Mouse (Mus musculus) stomach, postnatal 0 days (tissue): ENCODE results near the gene Pla2g4d. TPM values are rescaled to one million over a fixed set of nuclear protein-coding genes. Genes with fewer than 3 reads are reported as not detected.

Experiments used
- ATAC-seq: fragments of 200-750 bp; cut with Nextera tagmentation; 2 replicates; pipeline ENCODE4 v1.8.0; 2017; ENCODE audit not compliant: low FRiP score, low TSS enrichment
- DNase-seq: peaks from one replicate; pipeline ENCODE4 v3.0.0-alpha.2; 2016; ENCODE audit warnings: low spot score
- H3K27ac ChIP-seq: fragments of 300-500 bp; sonication (generic); replicated peaks from 2 replicates; pipeline ENCODE4 v1.5.1; 2014; ENCODE audit warnings: mild to moderate bottlenecking, control low read depth
- H3K27me3 ChIP-seq: fragments of 300-500 bp; sonication (generic); 2 replicates; pipeline ENCODE4 v1.6.1; 2014; ENCODE audit warnings: low read length; ENCODE audit not compliant: control insufficient read depth, insufficient read depth
- H3K36me3 ChIP-seq: fragments of 300-500 bp; sonication (generic); 2 replicates; pipeline ENCODE4 v1.6.1; 2014; ENCODE audit warnings: low read length, mixed read lengths; ENCODE audit not compliant: control insufficient read depth, insufficient read depth
- H3K4me1 ChIP-seq: fragments of 300-500 bp; sonication (generic); replicated peaks from 2 replicates; pipeline ENCODE4 v1.6.1; 2014; ENCODE audit warnings: antibody characterized with exemption; ENCODE audit not compliant: control insufficient read depth, insufficient read depth
- H3K4me2 ChIP-seq: fragments of 300-500 bp; sonication (generic); replicated peaks from 2 replicates; pipeline ENCODE4 v1.6.1; 2014; ENCODE audit warnings: low read depth, mild to moderate bottlenecking, control low read depth, moderate library complexity
- H3K4me3 ChIP-seq: fragments of 300-500 bp; sonication (generic); 2 replicates; pipeline ENCODE4 v1.5.1; 2014; ENCODE audit warnings: low read depth, low read length, control low read depth
- H3K9ac ChIP-seq: fragments of 300-500 bp; sonication (generic); 2 replicates; pipeline ENCODE4 v1.6.1; 2014; ENCODE audit warnings: mild to moderate bottlenecking, low read length, control low read depth, mixed read lengths
- H3K9me3 ChIP-seq: fragments of 300-500 bp; sonication (generic); 2 replicates; pipeline ENCODE4 v1.6.1; 2016; ENCODE audit warnings: low read length; ENCODE audit not compliant: control insufficient read depth
- CTCF ChIP-seq: IDR thresholded peaks from 2 replicates; pipeline ENCODE4 v1.5.1; 2016; ENCODE audit warnings: antibody characterized with exemption, low read depth, mild to moderate bottlenecking, moderate library complexity
- EP300 ChIP-seq: optimal IDR thresholded peaks from 2 replicates; pipeline ENCODE3; 2016; ENCODE audit warnings: antibody characterized with exemption
- WGBS: fragments of 180-500 bp; shearing (Covaris S2); extraction: QIAGEN DNeasy Blood & Tissue Kit; methylation state at CpG from one replicate; pipeline ENCODE4 v1.1.7; 2014; 5-methylcytosine and 5-hydroxymethylcytosine counted together
- polyA plus RNA-seq: library from polyadenylated mRNA; unstranded; fragments of >200 nt; fragmentation: Nextera tagmentation; extraction: Ambion mirVana; gene quantifications from 2 replicates; pipeline ENCODE4 v1.2.1, GENCODE M21; 2015

The Pla2g4d gene
- polyA plus RNA-seq, 1 experiment from 2014 or later: 9.8 TPM

- 74% methylated on average over 7 of the region's 7 CpGs for WGBS
- H3K4me3 ChIP-seq: no peak overlapping the region
- no peak for TF ChIP-seq EP300
- TF ChIP-seq CTCF: no peak
Measured at GRCm38 (mm10) chr2:120312276-120312825, 23.4 kb upstream of the Pla2g4d start.

GRCm38 (mm10) chr2:120304113-120304512, 15.1 kb upstream of the Pla2g4d start:
- no peak overlapping the region for H3K4me3 ChIP-seq
- ATAC-seq: no peak
- H3K36me3 ChIP-seq: no peaks in the 10 kb centered on the region
- no peak for DNase-seq
- no peak overlapping the region for H3K4me2 ChIP-seq
- H3K4me1 ChIP-seq: no peaks in the 10 kb centered on the region
- H3K27me3 ChIP-seq: no peaks in the 10 kb centered on the region
- WGBS: 12% methylated on average over 3 of the region's 3 CpGs
- H3K9me3 ChIP-seq: no peaks in the 10 kb centered on the region
- no peak overlapping the region for H3K27ac ChIP-seq
- no peak overlapping the region for H3K9ac ChIP-seq
- no peak for TF ChIP-seq EP300
- TF ChIP-seq CTCF: no peak

More at GRCm38 (mm10) chr2:120312276-120312825, 23.4 kb upstream of the Pla2g4d start:
- no peaks in the 10 kb centered on the region for H3K9me3 ChIP-seq
- peaks cover 4% of the 10 kb centered on the region for H3K36me3 ChIP-seq
- ATAC-seq (0 out of 2 replicates have a peak, but pooled peaks have one; percentile 13), DNase-seq (no peak)
- H3K27me3 ChIP-seq: no peaks in the 10 kb centered on the region
- no peak overlapping the region for H3K4me2 ChIP-seq
- no peak overlapping the region for H3K27ac ChIP-seq
- no peaks in the 10 kb centered on the region for H3K4me1 ChIP-seq
- no peak overlapping the region for H3K9ac ChIP-seq

GRCm38 (mm10) chr2:120301076-120301475, 12.1 kb upstream of the Pla2g4d start:
- Histone ChIP-seq H3K9me3 (no peaks in the 10 kb centered on the region), H3K4me1 (no peaks in the 10 kb centered on the region), H3K9ac (no peak overlapping the region), H3K36me3 (no peaks in the 10 kb centered on the region), H3K27me3 (no peaks in the 10 kb centered on the region), H3K27ac (no peak overlapping the region), H3K4me3 (no peak overlapping the region), H3K4me2 (no peak overlapping the region)
- 92% methylated on average over 6 of the region's 6 CpGs for WGBS
- no peak for TF ChIP-seq CTCF
- TF ChIP-seq EP300: no peak
- DNase-seq: no peak
- ATAC-seq: no peak

- no peak for TF ChIP-seq CTCF
- no peak for TF ChIP-seq EP300
- Histone ChIP-seq H3K9me3 (no peaks in the 10 kb centered on the region), H3K9ac (no peak overlapping the region), H3K4me2 (no peak overlapping the region), H3K4me1 (no peaks in the 10 kb centered on the region), H3K36me3 (no peaks in the 10 kb centered on the region), H3K4me3 (no peak overlapping the region), H3K27me3 (no peaks in the 10 kb centered on the region), H3K27ac (no peak overlapping the region)
- 65% methylated on average over 4 of the region's 4 CpGs for WGBS
- DNase-seq (no peak), ATAC-seq (0 out of 2 replicates have a peak, but pooled peaks have one; percentile 22)
Measured at GRCm38 (mm10) chr2:120299866-120300265, 10.9 kb upstream of the Pla2g4d start.

- no peaks in the 10 kb centered on the region for H3K9me3 ChIP-seq
- H3K9ac ChIP-seq: no peak overlapping the region
- no peaks in the 10 kb centered on the region for H3K27me3 ChIP-seq
- H3K27ac ChIP-seq: no peak overlapping the region
- no peak overlapping the region for H3K4me2 ChIP-seq
- WGBS: 7% methylated on average over 2 of the region's 2 CpGs
- H3K4me3 ChIP-seq: no peak overlapping the region
- no peaks in the 10 kb centered on the region for H3K4me1 ChIP-seq
- DNase-seq: no peak
- no peak for ATAC-seq
- H3K36me3 ChIP-seq: no peaks in the 10 kb centered on the region
- TF ChIP-seq CTCF: no peak
- TF ChIP-seq EP300: no peak
Measured at GRCm38 (mm10) chr2:120296160-120296559, 7.2 kb upstream of the Pla2g4d start.

GRCm38 (mm10) chr2:120291471-120292078, 2.6 kb upstream of the Pla2g4d start:
- Histone ChIP-seq H3K4me1 (no peaks in the 10 kb centered on the region), H3K36me3 (no peaks in the 10 kb centered on the region), H3K27me3 (no peaks in the 10 kb centered on the region), H3K9ac (no peak overlapping the region), H3K4me2 (no peak overlapping the region), H3K4me3 (no peak overlapping the region), H3K27ac (no peak overlapping the region), H3K9me3 (no peaks in the 10 kb centered on the region)
- no peak for DNase-seq
- no peak for TF ChIP-seq EP300
- TF ChIP-seq CTCF: no peak
- no peak for ATAC-seq
- WGBS: 75% methylated on average over 8 of the region's 9 CpGs
